Mouse (Mus musculus) cerebellum, adult (tissue): ENCODE results near the gene Nfia.

ENCODE experiments used
- ATAC-seq: cut with Nextera tagmentation; 2 replicates; pipeline ENCODE4 v1.9.2; 2017; ENCODE audit warnings: mild to moderate bottlenecking, moderate library complexity, mixed read lengths; ENCODE audit not compliant: insufficient number of reproducible peaks, low FRiP score, low TSS enrichment

Nfia gene

DNA sequence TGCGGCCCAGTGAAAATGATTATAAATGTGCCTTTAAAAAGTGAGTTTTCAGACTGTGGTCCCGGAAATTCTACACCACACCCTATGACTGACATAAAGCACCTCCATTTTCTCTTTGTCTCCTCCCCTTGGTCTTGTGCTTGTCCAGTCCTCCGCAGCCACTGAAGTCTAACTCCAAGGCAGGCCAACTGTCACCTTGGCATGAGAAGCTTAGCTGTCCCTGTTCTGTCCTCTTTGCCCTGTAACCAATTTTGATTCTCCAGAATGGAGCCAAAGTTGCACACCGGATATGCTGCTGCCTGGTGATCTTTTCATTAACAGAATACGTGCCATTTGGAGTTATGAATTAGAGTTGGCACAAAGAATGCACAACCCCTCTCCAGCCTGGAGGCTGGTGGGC, 378.0 kb downstream of the Nfia start:
- no peak for ATAC-seq

GRCm38 (mm10) chr4:98157921-98158320, 385.4 kb downstream of the Nfia start:
- no peak for ATAC-seq

GRCm38 (mm10) chr4:98166379-98166778, 393.8 kb downstream of the Nfia start:
- ATAC-seq: no peak
